Mouse (Mus musculus) granulocyte monocyte progenitor cell, adult 5-6 weeks (primary cell): ENCODE measurements around the gene Abi3. TPM values are rescaled to one million over a fixed set of nuclear protein-coding genes. Genes with fewer than 3 reads are reported as not detected.

Experiments
- ATAC-seq: replicated peaks from 2 replicates; pipeline ENCODE4 v1.8.0; 2016; ENCODE audit warnings: mild to moderate bottlenecking, moderate TSS enrichment, inconsistent platforms; ENCODE audit not compliant: poor library complexity, severe bottlenecking
- total RNA-seq, 2 experiments: library from RNA; stranded (forward) in 1 of 2; stranded (reverse) in 1 of 2; fragments of 200-712, 200-1000 nt in 1 of 2; fragments of >200 nt in 1 of 2; fragmentation: Nextera tagmentation in 1 of 2; gene quantifications; 2 replicates each; pipeline ENCODE4 v1.2.3; 2014 to 2017

The Abi3 gene
- total RNA-seq, 2 experiments from 2014 or later, result 2.4 to 7.0 TPM

GRCm38 (mm10) chr11:95827464-95828085 is 14.7 kb downstream of the Abi3 start:
- no peak for ATAC-seq

- ATAC-seq, result no peak
Measured at GRCm38 (mm10) chr11:95827168-95827447, 15.2 kb downstream of the Abi3 start.

GRCm38 (mm10) chr11:95826317-95827167 is 15.7 kb downstream of the Abi3 start:
- no peak for ATAC-seq

- ATAC-seq, result no peak
Measured at GRCm38 (mm10) chr11:95825625-95826024, 16.7 kb downstream of the Abi3 start.

- 0 out of 2 replicates have a peak, but pooled peaks have one; percentile 20 for ATAC-seq
Measured at GRCm38 (mm10) chr11:95824877-95825243, 17.4 kb downstream of the Abi3 start.

GRCm38 (mm10) chr11:95824071-95824876 is 18.0 kb downstream of the Abi3 start, which contains the start of gene Phospho1:
Phospho1 (plus strand) TSS chr11:95824499.
- peak; percentile 87 for ATAC-seq

GRCm38 (mm10) chr11:95822437-95822836 is 19.8 kb downstream of the Abi3 start:
- no peak for ATAC-seq

GRCm38 (mm10) chr11:95821511-95821910 is 20.8 kb downstream of the Abi3 start:
- no peak for ATAC-seq

- ATAC-seq, result no peak
Measured at GRCm38 (mm10) chr11:95819138-95819537, 23.1 kb downstream of the Abi3 start.

GRCm38 (mm10) chr11:95815412-95815811 is 26.9 kb downstream of the Abi3 start:
- no peak for ATAC-seq

- no peak for ATAC-seq
Measured at GRCm38 (mm10) chr11:95814857-95815256, 27.4 kb downstream of the Abi3 start.

GRCm38 (mm10) chr11:95814101-95814500 is 28.2 kb downstream of the Abi3 start:
- ATAC-seq, result no peak

GRCm38 (mm10) chr11:95812224-95812623 is 30.1 kb downstream of the Abi3 start:
- ATAC-seq, result no peak

- no peak for ATAC-seq
Measured at GRCm38 (mm10) chr11:95811741-95812140, 30.5 kb downstream of the Abi3 start.

GRCm38 (mm10) chr11:95810828-95811227 is 31.4 kb downstream of the Abi3 start:
- ATAC-seq, result 0 out of 2 replicates have a peak, but pooled peaks have one; percentile 37

GRCm38 (mm10) chr11:95809603-95810002 is 32.7 kb downstream of the Abi3 start:
- ATAC-seq, result no peak

- ATAC-seq, result no peak
Measured at GRCm38 (mm10) chr11:95808448-95809011, 33.7 kb downstream of the Abi3 start.

- ATAC-seq, result no peak
Measured at GRCm38 (mm10) chr11:95807884-95808283, 34.4 kb downstream of the Abi3 start.

GRCm38 (mm10) chr11:95805527-95805926 is 36.7 kb downstream of the Abi3 start:
- peak; percentile 89 for ATAC-seq

- ATAC-seq, result peak; percentile 62
Measured at GRCm38 (mm10) chr11:95805010-95805409, 37.3 kb downstream of the Abi3 start.

GRCm38 (mm10) chr11:95795582-95795981 is 46.7 kb downstream of the Abi3 start:
- ATAC-seq, result 0 out of 2 replicates have a peak, but pooled peaks have one; percentile 30
